Mouse (Mus musculus): Measurements from ENCODE around the gene Plrg1. TPM values are rescaled to one million over a fixed set of nuclear protein-coding genes. Genes with fewer than 3 reads are reported as not detected.

Gene Plrg1
- polyA plus RNA-seq, 1 experiment from 2014 or later = 91.2 TPM

DNA sequence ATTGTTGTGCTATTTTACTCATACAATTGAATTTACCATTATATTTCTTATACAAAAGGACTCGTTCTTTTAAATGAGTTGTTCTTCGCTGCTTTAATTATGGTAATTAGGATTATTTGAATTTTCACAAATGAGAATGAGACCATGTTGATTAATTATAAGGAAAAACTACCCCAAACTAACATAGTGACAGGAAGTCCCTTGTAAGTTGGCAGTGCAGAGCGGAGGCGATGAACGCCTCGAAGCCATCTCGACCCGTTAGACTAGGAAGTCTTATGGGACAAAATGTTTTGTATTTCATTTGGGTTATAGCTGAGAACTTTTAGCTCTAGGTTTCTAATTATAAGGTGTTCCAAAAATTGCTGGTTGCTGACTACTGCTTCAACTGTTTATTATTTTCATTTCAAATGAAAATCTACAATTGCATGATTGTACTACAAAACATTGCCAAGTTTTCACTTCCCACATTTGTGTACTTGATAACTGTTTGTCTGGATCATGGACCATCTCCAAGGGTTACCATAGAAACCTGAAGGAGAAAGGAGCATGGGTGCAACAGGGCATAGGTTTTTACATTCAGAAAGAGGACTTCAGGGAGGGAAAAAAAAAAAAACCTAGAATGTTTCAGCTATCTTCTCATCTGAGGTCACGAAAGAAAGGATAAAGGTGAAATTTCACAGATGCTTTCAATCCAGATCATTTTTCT is 27.6 kb upstream of the Plrg1 start:
- Histone ChIP-seq H3K27ac (no peak overlapping the region), H3K27me3 (no peaks in the 10 kb centered on the region), H3K36me3 (no peaks in the 10 kb centered on the region), H3K4me3 (no peak overlapping the region), H3K4me1 (no peaks in the 10 kb centered on the region), H3K4me2 (no peak overlapping the region), H3K9ac (no peak overlapping the region), H3K9me3 (no peaks in the 10 kb centered on the region)
- no peak for ATAC-seq (ENCODE audit: insufficient number of reproducible peaks, low FRiP score, low TSS enrichment, low read depth)
- WGBS = 88% methylated on average over 9 of the region's 9 CpGs

GRCm38 (mm10) chr3:83030331-83030730 is 25.0 kb upstream of the Plrg1 start:
- Histone ChIP-seq H3K4me3 (no peak overlapping the region), H3K9ac (no peak overlapping the region), H3K36me3 (no peaks in the 10 kb centered on the region), H3K27ac (no peak overlapping the region), H3K4me2 (no peak overlapping the region), H3K4me1 (no peaks in the 10 kb centered on the region), H3K27me3 (no peaks in the 10 kb centered on the region), H3K9me3 (no peaks in the 10 kb centered on the region)
- WGBS = 86% methylated on average over 4 of the region's 4 CpGs
- ATAC-seq (ENCODE audit: insufficient number of reproducible peaks, low FRiP score, low TSS enrichment, low read depth) = no peak

GRCm38 (mm10) chr3:83032746-83033308 is 22.5 kb upstream of the Plrg1 start:
- 44% methylated on average over 13 of the region's 13 CpGs for WGBS
- ATAC-seq (ENCODE audit: insufficient number of reproducible peaks, low FRiP score, low TSS enrichment, low read depth) = no peak
- no peak overlapping the region for H3K4me3 ChIP-seq
- no peak overlapping the region for H3K27ac ChIP-seq
- H3K9ac ChIP-seq = no peak overlapping the region
- no peaks in the 10 kb centered on the region for H3K9me3 ChIP-seq
- no peaks in the 10 kb centered on the region for H3K4me1 ChIP-seq
- H3K4me2 ChIP-seq = 0 out of 2 replicates have a peak overlapping the region, but pooled peaks have one; percentile 1
- no peaks in the 10 kb centered on the region for H3K36me3 ChIP-seq
- no peaks in the 10 kb centered on the region for H3K27me3 ChIP-seq

- no peak overlapping the region for H3K27ac ChIP-seq
These were observed 21.5 kb upstream of the Plrg1 start for GRCm38 (mm10) chr3:83033801-83034200.

GRCm38 (mm10) chr3:83038865-83039264 is 16.5 kb upstream of the Plrg1 start:
- Histone ChIP-seq H3K4me2 (no peak overlapping the region), H3K9me3 (no peaks in the 10 kb centered on the region), H3K4me1 (no peaks in the 10 kb centered on the region), H3K27ac (no peak overlapping the region), H3K9ac (no peak overlapping the region), H3K36me3 (no peaks in the 10 kb centered on the region), H3K4me3 (no peak overlapping the region), H3K27me3 (no peaks in the 10 kb centered on the region)
- 58% methylated on average over 2 of the region's 2 CpGs for WGBS
- no peak for ATAC-seq (ENCODE audit: insufficient number of reproducible peaks, low FRiP score, low TSS enrichment, low read depth)

More at GRCm38 (mm10) chr3:83033801-83034200, 21.5 kb upstream of the Plrg1 start:
- 69% methylated on average over 8 of the region's 8 CpGs for WGBS
- no peak overlapping the region for H3K4me2 ChIP-seq
- no peaks in the 10 kb centered on the region for H3K4me1 ChIP-seq
- H3K9ac ChIP-seq = no peak overlapping the region
- H3K9me3 ChIP-seq = no peaks in the 10 kb centered on the region
- no peaks in the 10 kb centered on the region for H3K27me3 ChIP-seq
- no peaks in the 10 kb centered on the region for H3K36me3 ChIP-seq
- no peak overlapping the region for H3K4me3 ChIP-seq
- no peak for ATAC-seq (ENCODE audit: insufficient number of reproducible peaks, low FRiP score, low TSS enrichment, low read depth)

DNA sequence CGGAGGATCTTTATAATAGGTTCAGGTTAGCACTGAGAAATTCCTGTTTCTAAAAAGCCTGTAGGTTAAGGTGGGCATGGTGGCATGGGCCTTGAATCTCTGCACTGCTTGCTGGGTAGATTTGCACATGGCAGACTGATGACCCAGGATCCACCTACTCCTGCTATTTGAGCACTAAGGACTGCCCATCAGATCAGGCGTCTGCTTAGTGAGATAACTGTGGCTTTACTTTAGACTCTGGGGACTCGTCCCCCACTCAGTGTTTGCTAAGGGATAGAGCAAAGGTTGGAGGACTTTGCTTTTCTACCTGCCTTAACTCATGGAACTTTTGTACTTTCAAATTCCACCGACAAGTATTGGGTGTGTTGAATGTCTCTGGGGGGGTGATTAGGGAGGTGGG is 15.7 kb upstream of the Plrg1 start:
- Histone ChIP-seq H3K27me3 (no peaks in the 10 kb centered on the region), H3K36me3 (no peaks in the 10 kb centered on the region), H3K4me3 (no peak overlapping the region), H3K4me1 (no peaks in the 10 kb centered on the region), H3K4me2 (no peak overlapping the region), H3K9ac (no peak overlapping the region), H3K9me3 (no peaks in the 10 kb centered on the region), H3K27ac (no peak overlapping the region)
- no peak for ATAC-seq (ENCODE audit: insufficient number of reproducible peaks, low FRiP score, low TSS enrichment, low read depth)
- 74% methylated on average over 4 of the region's 4 CpGs for WGBS

- H3K9ac ChIP-seq = no peak overlapping the region
- 86% methylated on average over 5 of the region's 5 CpGs for WGBS
- ATAC-seq (ENCODE audit: insufficient number of reproducible peaks, low FRiP score, low TSS enrichment, low read depth) = no peak
- H3K9me3 ChIP-seq = no peaks in the 10 kb centered on the region
- H3K4me2 ChIP-seq = no peak overlapping the region
- no peak overlapping the region for H3K4me3 ChIP-seq
- H3K27me3 ChIP-seq = no peaks in the 10 kb centered on the region
- no peak overlapping the region for H3K27ac ChIP-seq
- no peaks in the 10 kb centered on the region for H3K4me1 ChIP-seq
- no peaks in the 10 kb centered on the region for H3K36me3 ChIP-seq
These were observed 12.9 kb upstream of the Plrg1 start for GRCm38 (mm10) chr3:83042451-83042850.

DNA sequence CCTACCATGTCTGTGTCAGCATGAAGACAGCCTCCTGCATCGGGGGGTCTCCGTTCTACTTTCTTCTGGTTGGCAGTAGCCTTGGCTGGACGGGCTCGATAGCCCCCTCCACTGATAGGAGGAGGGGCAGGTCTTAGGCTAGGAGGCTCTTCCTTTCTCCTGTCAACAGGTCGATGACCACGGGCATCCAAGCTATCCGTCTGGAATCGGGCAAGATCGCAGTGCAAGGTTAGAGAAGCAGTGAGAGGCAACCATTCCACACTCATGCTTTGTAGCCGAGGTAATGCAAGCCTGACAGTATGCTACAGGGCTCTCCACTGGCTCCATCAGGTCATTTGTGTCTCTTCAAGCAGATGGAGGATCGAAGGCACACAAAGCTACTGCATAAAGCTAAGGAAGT is 8.7 kb upstream of the Plrg1 start:
- ATAC-seq (ENCODE audit: insufficient number of reproducible peaks, low FRiP score, low TSS enrichment, low read depth) = no peak
- WGBS = 84% methylated on average over 11 of the region's 11 CpGs
- Histone ChIP-seq H3K36me3 (no peaks in the 10 kb centered on the region), H3K4me1 (no peaks in the 10 kb centered on the region), H3K27ac (no peak overlapping the region), H3K9me3 (no peaks in the 10 kb centered on the region), H3K27me3 (no peaks in the 10 kb centered on the region; the same call in 1 of the 2 replicates), H3K4me2 (no peak overlapping the region), H3K4me3 (no peak overlapping the region), H3K9ac (no peak overlapping the region)

DNA sequence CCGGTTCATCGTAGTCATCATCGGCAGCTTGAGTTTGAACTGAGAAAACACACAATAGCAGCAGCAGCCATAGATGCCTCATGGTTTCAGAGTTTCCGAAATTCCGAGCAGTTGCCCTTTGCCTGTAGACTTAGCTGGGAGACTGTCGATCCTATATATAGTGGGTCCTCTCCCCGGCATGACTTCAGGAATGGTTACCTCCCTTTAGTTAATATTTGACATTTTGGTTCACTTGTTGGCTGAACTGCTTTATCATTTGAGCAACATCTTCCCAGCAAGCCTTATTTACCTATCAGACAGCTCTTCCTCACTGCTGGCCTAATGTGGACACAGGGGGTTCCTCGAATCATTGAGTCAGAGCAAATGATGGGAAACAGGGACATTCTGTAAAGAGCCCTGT is 5.6 kb upstream of the Plrg1 start, which contains the start of gene Fgb:
Fgb (minus strand) TSS at position 184 of the 400 bp plus-strand sequence.
- H3K4me3 ChIP-seq = no peak within 1 kb of the TSS
- no peaks in the 10 kb centered on the region for H3K36me3 ChIP-seq
- no peaks in the 10 kb centered on the region for H3K9me3 ChIP-seq
- H3K27me3 ChIP-seq = no peaks in the 10 kb centered on the region; the same call in 1 of the 2 replicates
- WGBS = 87% methylated on average over 8 of the region's 8 CpGs
- no peak within 1 kb of the TSS for H3K27ac ChIP-seq
- ATAC-seq (ENCODE audit: insufficient number of reproducible peaks, low FRiP score, low TSS enrichment, low read depth) = no peak
- no peak within 1 kb of the TSS for H3K9ac ChIP-seq
- H3K4me1 ChIP-seq = no peaks in the 10 kb centered on the region
- no peak within 1 kb of the TSS for H3K4me2 ChIP-seq

DNA sequence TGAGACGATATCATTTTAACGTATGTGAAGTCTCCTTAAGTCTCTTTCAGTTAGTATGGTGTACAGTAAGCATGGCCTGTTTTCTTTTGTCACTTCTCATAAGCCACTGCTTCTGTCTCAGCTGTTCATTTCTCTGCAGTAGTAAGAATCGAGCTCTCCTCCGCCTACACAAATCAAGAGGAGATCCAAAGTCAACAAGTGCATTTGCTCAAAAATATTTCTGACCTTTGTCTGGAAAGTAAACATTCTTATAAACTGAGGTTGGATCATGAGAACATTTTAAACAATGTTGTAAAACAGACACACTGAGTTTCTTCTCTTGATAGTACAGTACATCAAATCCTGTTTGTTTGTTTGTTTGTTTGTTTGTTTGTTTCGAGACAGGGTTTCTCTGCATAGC is 4.7 kb upstream of the Plrg1 start:
- no peak overlapping the region for H3K27ac ChIP-seq
- WGBS = 83% methylated on average over 5 of the region's 5 CpGs
- H3K27me3 ChIP-seq = no peaks in the 10 kb centered on the region; the same call in 1 of the 2 replicates
- H3K4me3 ChIP-seq = no peak overlapping the region
- H3K4me1 ChIP-seq = no peaks in the 10 kb centered on the region
- H3K36me3 ChIP-seq = no peaks in the 10 kb centered on the region
- H3K4me2 ChIP-seq = no peak overlapping the region
- ATAC-seq (ENCODE audit: insufficient number of reproducible peaks, low FRiP score, low TSS enrichment, low read depth) = no peak
- no peak overlapping the region for H3K9ac ChIP-seq
- no peaks in the 10 kb centered on the region for H3K9me3 ChIP-seq

GRCm38 (mm10) chr3:83052102-83052501 is 3.2 kb upstream of the Plrg1 start:
- 90% methylated on average over 5 of the region's 5 CpGs for WGBS
- no peak overlapping the region for H3K4me2 ChIP-seq
- no peak overlapping the region for H3K9ac ChIP-seq
- H3K27ac ChIP-seq = no peak overlapping the region
- no peak overlapping the region for H3K4me3 ChIP-seq
- peaks cover 3% of the 10 kb centered on the region; the same call in 1 of the 2 replicates for H3K36me3 ChIP-seq
- peaks cover 9% of the 10 kb centered on the region for H3K4me1 ChIP-seq
- H3K27me3 ChIP-seq = no peaks in the 10 kb centered on the region; the same call in 1 of the 2 replicates
- no peaks in the 10 kb centered on the region for H3K9me3 ChIP-seq
- no peak for ATAC-seq (ENCODE audit: insufficient number of reproducible peaks, low FRiP score, low TSS enrichment, low read depth)

GRCm38 (mm10) chr3:83053126-83053525 is 2.2 kb upstream of the Plrg1 start:
- 91% methylated on average over 7 of the region's 7 CpGs for WGBS
- no peak for ATAC-seq (ENCODE audit: insufficient number of reproducible peaks, low FRiP score, low TSS enrichment, low read depth)
- no peaks in the 10 kb centered on the region for H3K9me3 ChIP-seq

More at GRCm38 (mm10) chr3:83053126-83053525, 2.2 kb upstream of the Plrg1 start:
- Histone ChIP-seq H3K9ac (no peak overlapping the region), H3K27me3 (no peaks in the 10 kb centered on the region; the same call in 1 of the 2 replicates), H3K36me3 (peaks cover 9% of the 10 kb centered on the region; the same call in 1 of the 2 replicates), H3K4me3 (no peak overlapping the region), H3K27ac (no peak overlapping the region), H3K4me2 (no peak overlapping the region), H3K4me1 (peaks cover 9% of the 10 kb centered on the region)

All from limb, embryonic 15.5 days (tissue).